Mouse (Mus musculus): ENCODE measurements around the gene Lhx3. TPM values are rescaled to one million over a fixed set of nuclear protein-coding genes. Genes with fewer than 3 reads are reported as not detected.

Lhx3 gene
- total RNA-seq, 2 experiments from 2014 or later = not detected

Other genes with a start within 250 kb of the Lhx3 start
- gene Camsap1, start 225.0 kb downstream of the Lhx3 start, total RNA-seq (2021) = 10 to 100 TPM; 29.5 to 34.8 TPM
- gene Ubac1, start 186.5 kb downstream of the Lhx3 start, total RNA-seq (2021) = 100 to 1,000 TPM; 185 to 191 TPM
- 10 to 100 TPM; 13.4 to 14.5 TPM for gene Nacc2, start 85.1 kb downstream of the Lhx3 start, total RNA-seq (2021)
- 1 to 10 TPM; 5.9 to 7.6 TPM for gene Qsox2, start 29.2 kb upstream of the Lhx3 start, total RNA-seq (2021)
- gene Ccdc187, start 86.3 kb upstream of the Lhx3 start, total RNA-seq (2021) = under 1 TPM; 0.09 to 0.14 TPM
- 10 to 100 TPM; 12.9 to 16.6 TPM for gene Gpsm1, start 107.2 kb upstream of the Lhx3 start, total RNA-seq (2021)
- gene Dnlz, start 143.8 kb upstream of the Lhx3 start, total RNA-seq (2021) = 10 to 100 TPM; 18.0 to 18.9 TPM
- gene Card9, start 152.6 kb upstream of the Lhx3 start, total RNA-seq (2021) = 1 to 10 TPM in 1 of 2 experiments, under 1 TPM in 1; 0.82 to 1.5 TPM
- 10 to 100 TPM; 11.1 to 14.5 TPM for gene Snapc4, start 172.4 kb upstream of the Lhx3 start, total RNA-seq (2021)
- gene Entr1, start 181.0 kb upstream of the Lhx3 start, total RNA-seq (2021) = 10 to 100 TPM; 25.7 to 35.3 TPM
- 100 to 1,000 TPM; 124 to 146 TPM for gene Pmpca, start 181.1 kb upstream of the Lhx3 start, total RNA-seq (2021)
- 1 to 10 TPM; 6.3 to 9.2 TPM for gene Inpp5e, start 200.9 kb upstream of the Lhx3 start, total RNA-seq (2021)
- gene Sec16a, start 236.9 kb upstream of the Lhx3 start, total RNA-seq (2021) = 10 to 100 TPM; 26.3 to 36.5 TPM

Measured in gastrocnemius, postnatal 10 days (tissue).